Mouse (Mus musculus): ENCODE results near the gene Ddx19b.
"Not testable (repeated sequence)": the region's sequence is repeated elsewhere in the genome, so short reads cannot be mapped to it uniquely, and the experiment has no call there.

Gene Ddx19b

DNA sequence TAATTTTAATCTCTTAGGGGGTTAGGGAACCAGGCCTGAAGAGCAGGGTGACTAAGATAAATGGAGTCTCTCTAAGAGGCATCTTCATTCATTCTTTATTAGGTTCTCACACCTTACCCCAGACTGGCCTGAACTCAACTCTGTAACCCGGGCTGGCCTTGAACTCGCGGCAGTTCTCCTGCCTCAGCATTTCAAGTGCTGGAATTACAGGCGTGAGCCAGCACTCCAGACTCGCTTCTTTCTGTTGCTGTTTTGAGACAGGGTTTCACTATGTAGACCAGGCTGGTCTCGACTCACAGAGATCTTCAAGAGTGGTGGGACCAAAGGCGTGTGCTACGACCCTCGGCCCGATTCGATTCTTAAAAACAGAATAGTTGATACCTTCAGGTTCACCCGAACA, 2.7 kb upstream of the Ddx19b start:
- in situ Hi-C loops (cut with MseI, MboI), result no loop called here

DNA sequence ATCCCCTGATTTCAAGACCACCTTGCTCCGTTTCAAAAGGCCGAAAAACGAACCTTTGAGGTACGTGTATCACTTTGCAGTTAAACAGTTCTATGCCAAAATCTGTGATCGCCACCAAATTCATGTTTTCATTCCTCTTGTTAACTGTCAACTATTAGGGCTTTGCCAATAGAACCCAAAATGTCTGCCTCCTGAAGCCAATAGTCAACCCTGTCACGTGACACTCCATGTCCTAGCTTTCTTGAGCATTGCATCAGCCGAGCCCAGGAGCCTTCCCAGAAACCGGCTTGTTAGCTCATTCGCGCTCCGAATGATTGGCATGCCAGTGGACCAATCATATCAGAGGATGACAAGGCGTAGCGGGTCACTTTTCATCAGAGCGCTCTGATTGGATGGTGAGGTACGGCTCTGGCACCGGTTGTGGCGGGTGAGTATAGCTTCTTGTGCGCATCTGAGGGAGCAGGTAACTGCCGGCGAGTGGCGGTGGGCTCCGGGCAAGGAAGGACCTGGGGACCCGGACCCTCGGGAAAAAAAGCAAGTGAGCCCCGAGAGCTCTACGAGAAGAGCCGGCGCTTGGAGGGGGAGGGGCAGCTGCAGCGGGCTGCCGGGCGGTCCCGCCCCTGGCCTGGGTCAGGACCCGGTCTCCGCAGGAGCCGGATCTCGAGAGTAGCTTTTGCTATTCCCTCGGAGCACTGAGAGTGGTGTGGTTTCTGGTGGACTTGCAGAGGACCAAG, 2.1 kb upstream of the Ddx19b start:
- in situ Hi-C loops (cut with MseI, MboI), result no loop called here

DNA sequence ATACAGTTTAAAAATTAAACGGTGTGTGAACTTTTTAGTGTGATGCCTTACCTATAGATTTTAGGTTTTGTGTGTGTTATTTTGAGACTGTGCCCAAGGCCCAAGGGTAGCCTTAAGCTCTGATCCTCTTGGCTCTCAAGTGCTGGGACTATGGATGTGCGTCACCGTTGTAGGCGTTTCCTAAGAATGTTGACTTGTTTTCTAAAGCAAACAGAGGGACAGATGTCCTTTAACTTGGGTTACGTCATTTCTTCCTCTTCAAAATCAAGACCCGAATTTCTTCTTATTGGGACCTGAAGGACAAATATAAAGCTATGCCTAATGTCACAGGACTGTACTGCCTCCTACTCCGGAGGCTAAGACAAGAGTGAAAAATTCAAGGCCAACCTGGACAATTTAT, 1.4 kb upstream of the Ddx19b start, which contains the start of gene Aars:
TSS of gene Aars (plus strand) at position 229 of the 400 bp plus-strand sequence.
- in situ Hi-C loops (cut with MseI, MboI), result no loop called here

DNA sequence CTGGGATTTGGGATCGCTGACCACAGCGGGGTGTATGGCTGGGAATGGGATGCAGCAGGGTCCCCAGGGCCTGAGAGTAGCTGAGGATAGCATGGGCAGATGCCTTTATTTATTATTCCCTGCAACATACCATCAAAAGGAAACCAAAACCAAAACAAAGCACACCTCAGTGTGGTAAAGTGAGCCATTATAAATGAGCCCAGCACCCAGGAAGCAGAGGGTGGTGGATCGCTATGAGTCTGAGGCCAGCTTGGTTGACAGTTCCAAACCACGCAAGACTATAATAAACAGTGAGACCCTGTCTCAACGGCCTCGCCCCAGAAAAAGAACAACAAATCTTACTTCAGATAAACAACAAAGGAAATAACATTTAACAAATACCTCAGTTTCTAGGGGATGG, 1.5 kb downstream of the Ddx19b start:
- in situ Hi-C loops (cut with MseI, MboI), result no loop called here

DNA sequence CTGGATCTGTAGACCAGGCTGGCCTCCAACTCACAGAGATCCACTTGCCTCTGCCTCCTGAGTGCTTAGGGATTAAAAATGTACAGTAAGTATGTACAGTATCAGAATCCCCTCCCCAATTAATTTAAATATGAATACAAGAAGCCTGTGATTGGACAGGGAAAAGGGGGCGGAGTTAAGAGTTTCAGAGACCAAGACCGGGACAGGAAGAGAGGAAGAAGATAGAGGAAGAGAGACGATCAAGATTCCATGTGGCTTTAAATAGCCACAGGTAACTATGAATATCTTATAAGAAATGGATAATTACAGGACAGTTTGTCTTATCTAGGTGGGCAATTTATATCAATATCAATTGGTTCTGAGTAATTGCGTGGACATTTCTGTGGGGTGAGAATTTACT, 2.0 kb downstream of the Ddx19b start:
- in situ Hi-C loops (cut with MseI, MboI), result no loop called here

DNA sequence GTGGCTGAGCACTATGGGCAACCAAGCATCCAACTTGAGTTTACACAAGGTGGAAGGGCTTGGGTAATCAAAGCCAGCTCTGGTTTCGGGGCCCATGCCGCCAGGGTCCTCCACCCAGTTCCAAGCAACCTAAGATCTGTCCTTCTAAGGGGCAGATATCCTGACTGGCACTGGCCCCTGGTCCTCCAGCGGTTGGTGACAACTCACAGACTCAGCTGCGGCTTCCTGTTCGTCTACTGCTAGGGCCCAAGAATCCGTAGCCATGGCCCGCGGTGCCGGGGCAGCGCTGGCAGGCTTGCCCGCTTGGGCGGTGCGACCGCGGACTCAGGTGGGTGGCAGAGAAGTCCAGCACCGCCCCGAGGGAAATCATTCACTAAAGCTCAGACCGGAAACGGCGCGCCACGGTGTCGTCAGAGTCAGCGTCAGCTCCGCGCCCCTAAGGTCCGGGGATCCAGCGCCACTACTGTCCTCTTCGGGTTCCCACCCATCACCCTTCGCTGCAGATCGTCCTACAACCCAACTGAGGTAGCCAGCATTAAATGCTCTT, 4.1 kb downstream of the Ddx19b start:
- in situ Hi-C loops (cut with MseI, MboI), result no loop called here

- in situ Hi-C loops (cut with MseI, MboI), result not testable (repeated sequence)
Measured at GRCm38 (mm10) chr8:111026609-111027008, 4.9 kb downstream of the Ddx19b start.

DNA sequence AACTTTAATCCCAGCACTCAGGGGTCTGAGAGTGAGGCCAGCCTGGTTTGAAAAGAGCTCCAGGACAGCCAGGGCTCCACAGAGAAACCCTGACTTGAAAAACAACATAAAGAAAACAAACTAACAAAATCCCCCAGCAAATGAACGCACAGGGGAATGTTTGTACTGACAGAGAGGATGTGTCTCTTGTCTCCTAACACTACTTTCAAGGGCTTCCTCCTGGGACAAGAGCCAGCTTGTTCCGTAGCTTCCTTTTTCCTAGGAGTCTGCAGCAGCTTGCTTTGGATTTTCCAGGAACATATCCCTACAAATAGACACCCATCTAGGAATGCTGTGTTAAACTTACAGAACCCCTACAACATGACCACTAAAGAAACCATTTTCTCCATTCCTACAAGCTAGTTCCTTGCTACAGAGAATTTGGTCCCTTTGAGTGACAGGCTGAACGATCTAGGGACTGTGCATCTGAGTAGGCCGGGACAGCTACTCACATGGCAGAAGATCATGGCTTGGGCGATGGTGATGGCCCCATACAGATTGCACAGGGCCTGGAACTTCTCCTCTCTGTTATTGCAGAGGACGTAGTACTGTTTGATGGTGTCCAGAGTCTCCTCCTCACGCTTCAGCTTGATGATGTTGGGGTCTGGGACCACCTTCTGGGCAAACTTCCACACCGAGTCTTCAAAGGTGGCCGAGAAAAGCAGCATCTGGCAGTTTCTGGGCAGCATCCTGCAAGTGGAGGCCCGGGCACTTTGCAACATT, 21.1 kb downstream of the Ddx19b start:
- in situ Hi-C loops (cut with MseI, MboI), result not testable (repeated sequence)

GRCm38 (mm10) chr8:110997547-110998531, 33.7 kb downstream of the Ddx19b start, which contains the start of gene Ddx19a:
Gene Ddx19a, minus strand, starts transcription at chr8:110997800.
- in situ Hi-C loops (cut with MseI, MboI), result no loop called here

DNA sequence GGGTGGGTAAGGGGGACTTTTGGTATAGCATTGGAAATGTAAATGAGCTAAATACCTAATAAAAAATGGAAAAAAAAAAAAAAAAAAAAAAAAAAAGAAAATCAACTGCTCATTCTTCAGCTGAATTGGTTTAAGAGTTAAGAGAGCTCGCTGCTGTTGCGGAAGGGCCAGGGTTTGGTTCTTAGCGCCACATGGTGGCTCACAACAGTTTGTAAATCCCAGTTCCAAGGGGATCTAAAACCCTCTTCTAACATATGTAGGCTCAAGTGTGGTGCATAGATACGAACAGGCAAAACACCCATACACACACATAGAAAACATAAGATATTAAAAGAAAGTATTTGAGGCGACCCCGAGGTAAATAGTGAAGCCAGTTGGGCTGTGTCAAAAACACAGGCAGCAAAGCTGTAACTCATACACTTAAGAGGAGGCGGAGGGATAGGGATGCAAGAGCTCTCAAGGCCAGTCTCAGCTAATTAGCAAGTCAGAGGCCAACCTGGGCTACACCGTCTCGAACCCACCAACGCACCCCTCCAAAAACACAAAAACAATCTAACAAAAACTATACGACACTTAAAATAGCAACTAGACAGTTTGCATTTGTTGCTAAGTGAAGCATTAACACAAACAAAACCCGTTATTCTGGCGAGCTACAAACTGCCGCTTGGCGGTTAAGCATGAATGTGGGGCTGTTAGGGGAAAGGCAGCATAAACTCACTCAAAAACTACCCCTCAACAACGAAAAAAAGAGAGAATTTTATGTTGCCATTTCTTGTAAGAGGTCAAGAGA, 34.7 kb downstream of the Ddx19b start:
- in situ Hi-C loops (cut with MseI, MboI), result no loop called here

DNA sequence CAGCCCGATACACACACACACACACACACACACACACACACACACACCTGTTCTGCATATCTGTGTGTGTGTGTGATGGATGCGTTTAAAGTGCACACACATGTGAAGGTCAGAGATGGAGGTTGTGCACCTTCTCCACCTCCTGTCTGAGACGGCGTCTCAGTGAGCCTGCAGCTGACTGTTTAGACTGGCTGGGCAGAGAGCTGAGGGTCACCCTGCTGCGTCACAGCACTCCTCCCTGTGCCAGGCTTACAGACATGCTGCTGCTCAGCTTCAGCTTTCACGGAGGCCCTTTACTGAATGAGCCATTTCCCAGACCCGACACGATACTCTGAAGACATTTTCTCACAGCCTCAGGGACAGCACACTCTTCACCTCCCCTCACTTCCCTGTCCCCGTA, 41.5 kb downstream of the Ddx19b start:
- in situ Hi-C loops (cut with MseI, MboI), result no loop called here

DNA sequence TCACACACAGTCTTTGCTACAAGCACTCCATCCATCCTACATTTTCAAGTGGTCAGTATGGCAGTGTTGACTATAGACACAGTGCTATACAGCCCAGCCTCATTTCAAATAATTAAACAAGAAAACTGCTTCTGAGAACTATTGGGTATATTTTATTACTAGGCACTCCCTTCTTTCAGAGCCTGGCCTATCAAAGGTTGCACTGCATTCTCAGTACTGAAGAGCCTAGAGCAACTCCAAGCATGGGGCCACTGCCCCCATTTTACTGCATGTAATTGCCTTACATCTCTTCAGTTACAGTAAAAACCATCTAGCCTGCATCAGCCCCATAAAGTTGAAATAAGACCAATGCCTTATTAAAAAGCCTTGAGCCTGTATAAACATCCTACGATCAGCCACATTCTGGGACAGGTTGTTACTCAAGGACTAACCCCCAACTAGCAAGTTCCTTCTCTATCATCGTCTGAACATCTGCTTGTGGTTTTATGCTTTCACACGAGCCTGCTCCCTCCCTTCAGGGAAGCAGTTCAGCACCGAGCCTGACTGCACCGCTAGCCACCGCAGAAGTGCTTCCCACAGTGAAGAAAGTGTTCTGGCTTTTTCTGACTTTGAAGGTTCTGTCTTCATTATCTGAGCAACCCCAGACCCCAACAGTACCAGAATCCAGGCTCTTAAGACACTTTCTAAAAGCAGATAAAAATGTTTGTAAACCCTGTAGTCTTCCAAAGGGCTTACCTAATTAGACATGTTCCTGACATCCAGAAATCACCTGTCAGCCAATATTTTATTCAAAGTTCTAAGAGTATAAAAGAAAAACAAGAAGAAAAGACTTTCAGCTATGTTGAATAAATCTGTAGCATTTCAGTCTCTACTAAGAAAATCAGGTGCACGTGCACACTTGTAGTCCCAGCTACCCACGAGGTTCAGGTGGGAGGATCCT, 43.5 kb downstream of the Ddx19b start:
- in situ Hi-C loops (cut with MseI, MboI), result no loop called here

DNA sequence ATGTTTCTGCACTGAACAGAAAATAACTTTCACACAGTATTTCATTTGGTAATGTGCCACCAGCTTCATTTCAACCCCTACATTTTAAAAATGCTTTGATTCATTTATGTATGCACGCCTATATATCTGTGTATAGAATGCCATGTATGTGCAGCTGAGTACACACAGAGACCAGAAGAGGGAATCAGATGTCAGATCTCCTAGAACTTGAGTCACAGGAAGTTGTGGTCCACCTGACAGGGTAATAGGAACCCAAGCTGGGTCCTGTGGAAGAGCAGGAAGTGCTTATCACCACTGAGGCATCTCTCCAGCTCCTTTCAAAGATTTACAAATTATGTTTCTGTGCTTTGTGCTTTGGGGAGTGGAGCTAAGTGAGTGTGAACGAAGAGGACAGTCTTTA, 50.2 kb downstream of the Ddx19b start:
- in situ Hi-C loops (cut with MseI, MboI), result no loop called here

DNA sequence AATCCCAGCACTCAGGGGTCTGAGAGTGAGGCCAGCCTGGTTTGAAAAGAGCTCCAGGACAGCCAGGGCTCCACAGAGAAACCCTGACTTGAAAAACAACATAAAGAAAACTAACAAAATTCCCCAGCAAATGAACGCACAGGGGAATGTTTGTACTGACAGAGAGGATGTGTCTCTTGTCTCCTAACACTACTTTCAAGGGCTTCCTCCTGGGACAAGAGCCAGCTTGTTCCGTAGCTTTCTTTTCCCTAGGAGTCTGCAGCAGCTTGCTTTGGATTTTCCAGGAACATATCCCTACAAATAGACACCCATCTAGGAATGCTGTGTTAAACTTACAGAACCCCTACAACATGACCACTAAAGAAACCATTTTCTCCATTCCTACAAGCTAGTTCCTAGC, 53.6 kb downstream of the Ddx19b start:
- in situ Hi-C loops (cut with MseI, MboI), result not testable (repeated sequence)

DNA sequence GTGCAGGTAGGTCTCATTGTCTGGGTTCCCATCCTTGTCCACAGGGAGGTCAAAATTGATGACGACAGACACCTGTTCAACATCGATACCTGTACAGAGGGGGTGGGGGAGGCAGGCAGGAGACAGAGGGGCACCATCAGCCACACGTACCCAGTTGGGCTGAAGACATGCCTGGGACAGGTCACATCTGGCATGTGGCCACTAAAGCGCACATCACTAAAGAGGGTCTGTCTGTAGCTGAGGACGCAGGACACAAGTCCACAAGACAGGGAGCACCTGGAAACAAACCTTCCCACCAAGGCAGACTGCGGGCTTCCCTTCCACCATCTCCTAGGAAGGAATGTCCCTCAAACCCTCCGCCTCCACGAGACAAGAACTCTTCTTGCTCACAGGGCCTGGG, 55.0 kb downstream of the Ddx19b start:
- in situ Hi-C loops (cut with MseI, MboI), result not testable (repeated sequence)

DNA sequence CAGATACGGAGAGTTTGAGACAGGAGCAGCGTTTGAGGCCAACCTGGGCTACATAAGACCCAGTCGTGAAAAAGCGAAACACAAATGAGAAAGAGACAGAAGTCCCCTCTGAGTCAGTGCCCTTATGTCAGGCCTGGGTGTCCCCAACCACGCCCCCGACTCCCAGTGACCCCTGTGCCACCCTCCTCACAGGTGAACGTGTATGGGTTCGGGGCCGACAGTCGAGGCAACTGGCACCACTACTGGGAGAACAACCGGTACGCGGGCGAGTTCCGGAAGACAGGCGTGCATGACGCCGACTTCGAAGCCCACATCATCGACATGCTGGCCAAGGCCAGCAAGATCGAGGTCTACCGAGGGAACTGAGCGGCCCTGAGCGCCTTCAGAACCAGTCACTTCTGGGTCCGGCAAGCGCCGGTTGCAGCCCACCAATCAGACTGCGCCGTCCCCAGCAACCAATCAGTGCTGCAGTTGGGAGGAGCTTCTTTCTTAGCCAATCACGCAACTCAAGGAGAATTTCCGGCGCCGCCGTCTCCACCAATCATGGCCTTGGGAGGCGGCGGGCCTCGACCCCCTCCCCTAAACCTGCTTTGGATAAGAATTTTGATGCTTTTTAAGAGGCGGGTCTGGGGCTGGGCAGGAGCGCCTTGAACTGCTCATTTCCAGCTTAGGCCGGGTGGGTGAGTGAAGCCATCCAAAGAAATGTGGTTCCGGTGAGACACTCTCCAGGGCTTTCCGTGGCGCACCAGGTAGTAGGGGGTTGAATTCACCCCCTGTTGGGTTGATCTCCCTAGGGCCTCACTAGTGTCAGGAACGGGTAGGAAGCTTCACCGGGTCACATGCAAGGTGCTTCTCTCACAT, 61.4 kb downstream of the Ddx19b start:
- in situ Hi-C loops (cut with MseI, MboI), result no loop called here

DNA sequence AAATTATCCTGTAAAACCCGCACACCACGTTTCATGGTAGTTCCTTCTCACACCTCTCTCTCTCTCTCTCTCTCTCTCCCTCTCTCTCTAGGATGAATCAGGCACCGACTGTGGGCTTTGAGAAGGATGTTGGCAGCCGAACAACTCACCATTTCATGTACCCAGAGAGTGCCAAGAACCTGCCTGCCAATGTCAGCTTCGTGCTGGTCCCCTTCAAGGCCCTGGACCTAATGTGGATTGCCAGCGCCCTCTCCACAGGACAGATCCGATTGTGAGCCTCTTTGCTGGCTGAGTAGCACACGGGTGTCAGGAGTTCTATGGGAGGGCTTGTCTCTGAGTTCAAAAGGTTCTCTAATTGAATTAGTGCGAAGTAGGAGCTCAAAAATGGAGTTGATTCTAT, 64.2 kb downstream of the Ddx19b start:
- in situ Hi-C loops (cut with MseI, MboI), result no loop called here

DNA sequence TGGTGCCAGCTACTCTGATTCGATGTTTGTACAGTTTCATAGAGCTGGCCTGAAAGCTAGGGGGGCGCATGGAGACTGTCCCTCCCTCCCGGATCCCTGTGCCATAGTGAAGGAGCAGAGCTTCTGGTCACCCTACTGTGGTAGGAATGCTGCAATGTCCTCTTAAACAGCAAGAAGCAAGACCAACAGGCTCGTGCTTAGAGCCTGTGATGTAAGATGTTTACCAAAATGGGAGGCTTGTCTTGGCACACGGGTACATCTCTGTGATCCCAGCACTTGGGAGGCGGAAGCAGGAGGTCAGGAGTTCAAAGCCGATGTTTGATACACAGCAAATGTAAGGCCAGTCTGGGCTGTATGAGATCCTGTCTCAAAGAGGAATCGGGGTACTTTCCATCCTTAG, 65.0 kb downstream of the Ddx19b start:
- in situ Hi-C loops (cut with MseI, MboI), result no loop called here

GRCm38 (mm10) chr8:110965594-110965993, 66.0 kb downstream of the Ddx19b start:
- in situ Hi-C loops (cut with MseI, MboI), result no loop called here
